In genomic region chr19:40405808-40406207, GRCm38 (mm10) we compare ENCODE assay signal across 10 mouse cellular contexts.
DNase-seq lines count a peak whose midpoint lies in the region; ATAC-seq and TF ChIP-seq lines count a peak whose summit lies in the region.
"Had no signal": no experiment of that assay in that cellular context is flagged by ENCODE, and none has a peak within 500 bp of the region (broad histone marks: within the 10 kb centered on the region; RNA-seq: fewer than 3 reads in every experiment).

No protein-coding gene starts in this region.

- 70% methylated on average over 11 of the region's 11 CpGs for WGBS in embryonic facial prominence, embryonic 10.5 days
- 31% methylated on average over 11 of the region's 11 CpGs for WGBS in intestine, embryonic 14.5 days
- WGBS in liver, embryonic 12.5 days (ENCODE audit: insufficient replicate concordance) = 39% methylated on average over 11 of the region's 11 CpGs

- no peak for TF ChIP-seq CTCF in gastrocnemius, adult 2 months (IDR thresholded peaks at IDR 0.05)

- no peak for DNase-seq in gastrocnemius, adult 2 months
- no peak for DNase-seq in gastrocnemius, postnatal 4 days (ENCODE audit: low spot score in 2 of 2)
- no peak for DNase-seq in embryonic facial prominence, embryonic 10.5 days (ENCODE audit: low spot score)
- no peak for DNase-seq in intestine, embryonic 14.5 days (ENCODE audit: low spot score)
- DNase-seq in cerebellum, postnatal 25 days = no peak

- H3K27ac ChIP-seq in gastrocnemius, adult 2 months = peak overlapping the region; percentile 61
- H3K27ac ChIP-seq in embryonic facial prominence, embryonic 10.5 days (replicated peaks) = peak overlapping the region; percentile 30; the same call in 1 of the 2 replicates
- peak overlapping the region; percentile 70 for H3K27ac ChIP-seq in intestine, embryonic 14.5 days (ENCODE audit: low read depth)
- peak overlapping the region; percentile 65 for H3K27ac ChIP-seq in liver, embryonic 12.5 days
- H3K27ac ChIP-seq: embryonic facial prominence, embryonic 15.5 days; liver, embryonic 14.5 days had no signal

- no peak for ATAC-seq in intestine, embryonic 14.5 days (replicated peaks; ENCODE audit: low FRiP score, low TSS enrichment, low read depth)
- no peak for ATAC-seq in liver, embryonic 12.5 days
- no peak for ATAC-seq in megakaryocyte progenitor cell, adult 5-6 weeks (replicated peaks; ENCODE audit: poor library complexity)
- no peak for ATAC-seq in inflammation-experienced regulatory T-cells, adult 6 months

- peaks cover 14% of the 10 kb centered on the region for H3K4me1 ChIP-seq in embryonic facial prominence, embryonic 10.5 days
- peaks cover 24% of the 10 kb centered on the region for H3K4me1 ChIP-seq in intestine, embryonic 14.5 days (replicated peaks; ENCODE audit: control insufficient read depth, insufficient read depth, low read length)
- H3K4me1 ChIP-seq in liver, embryonic 12.5 days = peaks cover 32% of the 10 kb centered on the region

- H3K9me3 ChIP-seq in embryonic facial prominence, embryonic 10.5 days = no peaks in the 10 kb centered on the region
- no peaks in the 10 kb centered on the region for H3K9me3 ChIP-seq in intestine, embryonic 14.5 days (ENCODE audit: control insufficient read depth, low read length)
- H3K9me3 ChIP-seq in liver, embryonic 12.5 days (replicated peaks) = no peaks in the 10 kb centered on the region
- H3K9me3 ChIP-seq: embryonic facial prominence, embryonic 15.5 days had no signal

- intact Hi-C loops in gastrocnemius, adult 2 months (cut with DNase I) = no loop called here

- H3K27me3 ChIP-seq in embryonic facial prominence, embryonic 10.5 days (replicated peaks; ENCODE audit: low read depth, poor library complexity, severe bottlenecking) = no peaks in the 10 kb centered on the region
- H3K27me3 ChIP-seq in intestine, embryonic 14.5 days (replicated peaks; ENCODE audit: control insufficient read depth, insufficient read depth, low read length) = no peaks in the 10 kb centered on the region
- H3K27me3 ChIP-seq in liver, embryonic 12.5 days (replicated peaks) = no peaks in the 10 kb centered on the region
- H3K27me3 ChIP-seq: embryonic facial prominence, embryonic 15.5 days had no signal

- no peaks in the 10 kb centered on the region for H3K36me3 ChIP-seq in embryonic facial prominence, embryonic 10.5 days (replicated peaks)
- no peaks in the 10 kb centered on the region for H3K36me3 ChIP-seq in intestine, embryonic 14.5 days (ENCODE audit: control insufficient read depth, insufficient read depth, low read length)
- H3K36me3 ChIP-seq in liver, embryonic 12.5 days = peaks cover 5% of the 10 kb centered on the region; the same call in 1 of the 2 replicates
- H3K36me3 ChIP-seq: embryonic facial prominence, embryonic 15.5 days had no signal

- no peak overlapping the region for H3K4me3 ChIP-seq in gastrocnemius, adult 2 months
- H3K4me3 ChIP-seq in embryonic facial prominence, embryonic 10.5 days = no peak overlapping the region
- no peak overlapping the region for H3K4me3 ChIP-seq in intestine, embryonic 14.5 days (ENCODE audit: low read depth, low read length)
- H3K4me3 ChIP-seq in liver, embryonic 12.5 days = no peak overlapping the region
- H3K4me3 ChIP-seq: embryonic facial prominence, embryonic 15.5 days had no signal

- H3K4me2 ChIP-seq in intestine, embryonic 14.5 days (ENCODE audit: low read length) = peak overlapping the region; percentile 23; the same call in 1 of the 2 replicates
- H3K4me2 ChIP-seq in liver, embryonic 12.5 days = no peak overlapping the region; the same call in 1 of the 2 replicates
- H3K4me2 ChIP-seq: embryonic facial prominence, embryonic 15.5 days had no signal

- no peak overlapping the region for H3K9ac ChIP-seq in intestine, embryonic 14.5 days (ENCODE audit: low read length)
- no peak overlapping the region for H3K9ac ChIP-seq in liver, embryonic 12.5 days
- H3K9ac ChIP-seq: embryonic facial prominence, embryonic 15.5 days; liver, embryonic 14.5 days had no signal
